Mouse (Mus musculus) CD8-positive naive resting alpha-beta T cell, adult 2 months (primary cell): ENCODE measurements around the gene Clpx.
"Not testable (repeated sequence)": the region's sequence is repeated elsewhere in the genome, so short reads cannot be mapped to it uniquely, and the experiment has no call there.

ENCODE experiments used
- DNase-seq, 2 experiments: peaks; one replicate each; pipeline ENCODE4 v3.0.0; 2022; ENCODE audit warnings: low read depth in 2 of 2, low spot score in 2 of 2

Gene Clpx

GRCm38 (mm10) chr9:65293973-65294715 lies at the start of gene Clpx:
TSS of gene Clpx (plus strand) at chr9:65294260.
- peak; percentile 93 to 94 for DNase-seq

- DNase-seq = no peak
These were observed 46.3 kb upstream of the Clpx start for GRCm38 (mm10) chr9:65247502-65248376.

GRCm38 (mm10) chr9:65248377-65248690 lies 45.7 kb upstream of the Clpx start:
- no peak for DNase-seq

GRCm38 (mm10) chr9:65252026-65252425 lies 42.0 kb upstream of the Clpx start:
- no peak for DNase-seq

- DNase-seq = no peak
These were observed 38.0 kb upstream of the Clpx start for GRCm38 (mm10) chr9:65255906-65256600.

- no peak for DNase-seq
These were observed 36.7 kb upstream of the Clpx start for GRCm38 (mm10) chr9:65257218-65257910.

- DNase-seq = no peak
These were observed 34.7 kb upstream of the Clpx start for GRCm38 (mm10) chr9:65259366-65259765.

- no peak for DNase-seq
These were observed 32.3 kb upstream of the Clpx start for GRCm38 (mm10) chr9:65261591-65262230.

- DNase-seq = no peak
These were observed 31.4 kb upstream of the Clpx start for GRCm38 (mm10) chr9:65262641-65263120.

GRCm38 (mm10) chr9:65264959-65265358 lies 29.1 kb upstream of the Clpx start, which contains the start of gene Cilp:
TSS of gene Cilp (plus strand) at chr9:65265180.
- no peak for DNase-seq

GRCm38 (mm10) chr9:65267742-65268515 lies 26.1 kb upstream of the Clpx start:
- no peak for DNase-seq

- DNase-seq = no peak
These were observed 20.8 kb upstream of the Clpx start for GRCm38 (mm10) chr9:65273048-65273809.

GRCm38 (mm10) chr9:65273873-65274272 lies 20.2 kb upstream of the Clpx start:
- DNase-seq = no peak

- not testable (repeated sequence) for DNase-seq
These were observed 19.2 kb upstream of the Clpx start for GRCm38 (mm10) chr9:65274851-65275250.

- no peak for DNase-seq
These were observed 18.1 kb upstream of the Clpx start for GRCm38 (mm10) chr9:65275810-65276530.

- no peak for DNase-seq
These were observed 12.4 kb upstream of the Clpx start for GRCm38 (mm10) chr9:65281536-65282151.

- peak in 1 of 2 experiments; percentile 9 for DNase-seq
These were observed 10.8 kb upstream of the Clpx start for GRCm38 (mm10) chr9:65283301-65283700.

GRCm38 (mm10) chr9:65288252-65288651 lies 5.8 kb upstream of the Clpx start:
- DNase-seq = not testable (repeated sequence)
